Mouse (Mus musculus) heart, adult 9 months (tissue): Measurements from ENCODE around the gene Egfl7.

Experiments
- DNase-seq, 2 experiments: peaks; one replicate each; pipeline ENCODE4 v3.0.0; 2022; ENCODE audit warnings: low spot score in 2 of 2

Egfl7 gene

DNA sequence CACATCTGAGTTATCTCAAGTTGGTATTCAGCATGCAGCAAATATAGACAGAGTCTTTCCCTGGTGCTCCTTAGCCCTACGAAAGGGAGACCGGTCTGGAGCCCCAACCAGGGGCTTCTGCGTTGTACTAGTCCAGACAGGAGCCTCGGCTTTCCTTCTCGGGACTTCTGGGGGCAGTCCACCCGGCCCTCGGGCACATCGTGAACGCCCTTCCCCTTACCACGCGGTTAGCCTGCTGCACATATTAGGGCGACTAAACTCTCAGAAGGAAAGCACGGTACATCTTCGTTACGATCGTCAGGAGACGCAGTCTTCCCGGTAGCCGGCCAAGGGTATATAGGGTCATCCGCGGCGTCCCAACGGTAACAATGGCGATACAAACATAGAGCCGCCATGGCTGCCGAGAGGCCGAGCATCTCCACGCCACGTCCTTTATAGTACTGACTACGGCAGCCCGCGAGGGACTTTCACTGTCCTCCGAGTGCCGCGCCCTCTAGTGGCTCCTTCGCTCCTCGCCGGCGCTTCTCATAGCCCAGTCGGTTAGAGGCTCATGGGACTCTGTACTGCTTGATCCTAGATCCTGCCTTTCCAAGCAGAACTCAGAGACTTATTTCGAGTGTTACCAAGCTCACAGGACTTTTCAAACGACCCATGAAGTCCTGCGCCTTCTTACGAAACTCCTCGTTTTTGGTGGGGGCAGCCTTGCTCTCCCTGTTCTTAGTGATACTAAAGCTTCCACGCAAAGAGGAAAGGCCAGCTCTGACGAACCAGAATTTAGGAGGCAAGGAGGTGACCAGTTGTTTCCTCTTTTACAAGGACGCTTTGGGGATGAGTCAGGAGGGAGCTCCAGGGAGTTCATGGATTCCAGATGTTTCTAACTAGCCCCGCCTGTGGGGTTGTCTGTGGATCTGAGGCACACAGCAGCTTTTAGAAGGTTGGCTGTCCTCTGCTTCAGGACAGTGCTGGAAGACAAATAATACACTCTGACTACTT, 60.3 kb downstream of the Egfl7 start:
- DNase-seq, result peak; percentile 92 to 96

DNA sequence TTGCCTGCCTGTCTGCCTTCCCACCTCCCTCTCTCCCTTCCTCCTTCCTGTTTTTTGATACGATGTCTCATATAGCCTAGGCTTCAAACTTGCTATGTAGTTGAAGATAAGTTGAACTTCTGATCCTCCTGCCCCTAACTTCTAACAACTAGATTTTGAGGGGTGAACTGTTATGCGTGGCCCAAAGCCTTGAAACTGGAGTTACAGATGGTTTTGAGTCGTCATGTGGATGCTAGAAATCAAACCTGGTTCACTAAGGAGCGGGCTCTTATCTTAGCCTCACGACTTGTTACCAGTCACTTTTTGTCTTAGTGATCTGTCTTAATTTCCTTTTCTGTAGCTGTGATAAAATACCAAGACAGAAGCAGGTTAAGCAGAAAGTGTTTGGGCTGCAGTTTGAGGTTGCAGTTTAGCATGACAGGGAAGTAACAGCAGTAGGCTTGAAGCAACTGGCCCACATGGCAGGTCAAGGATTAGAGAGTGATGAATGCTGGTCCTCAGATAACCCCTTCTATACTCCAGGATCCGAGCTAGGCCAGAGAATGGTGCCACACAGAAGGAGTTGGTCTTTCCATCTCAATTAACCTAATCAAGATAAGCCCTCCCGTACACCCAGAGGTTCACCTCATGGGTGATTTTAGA, 61.3 kb downstream of the Egfl7 start:
- DNase-seq, result no peak
